Mouse (Mus musculus) thymus, postnatal 36 days (tissue): ENCODE data around the gene Arl3.

Source experiments
- DNase-seq, 2 experiments: peaks; one replicate each; pipeline ENCODE4 v3.0.0; 2022; ENCODE audit warnings: mixed read lengths in 2 of 2

Gene Arl3

DNA sequence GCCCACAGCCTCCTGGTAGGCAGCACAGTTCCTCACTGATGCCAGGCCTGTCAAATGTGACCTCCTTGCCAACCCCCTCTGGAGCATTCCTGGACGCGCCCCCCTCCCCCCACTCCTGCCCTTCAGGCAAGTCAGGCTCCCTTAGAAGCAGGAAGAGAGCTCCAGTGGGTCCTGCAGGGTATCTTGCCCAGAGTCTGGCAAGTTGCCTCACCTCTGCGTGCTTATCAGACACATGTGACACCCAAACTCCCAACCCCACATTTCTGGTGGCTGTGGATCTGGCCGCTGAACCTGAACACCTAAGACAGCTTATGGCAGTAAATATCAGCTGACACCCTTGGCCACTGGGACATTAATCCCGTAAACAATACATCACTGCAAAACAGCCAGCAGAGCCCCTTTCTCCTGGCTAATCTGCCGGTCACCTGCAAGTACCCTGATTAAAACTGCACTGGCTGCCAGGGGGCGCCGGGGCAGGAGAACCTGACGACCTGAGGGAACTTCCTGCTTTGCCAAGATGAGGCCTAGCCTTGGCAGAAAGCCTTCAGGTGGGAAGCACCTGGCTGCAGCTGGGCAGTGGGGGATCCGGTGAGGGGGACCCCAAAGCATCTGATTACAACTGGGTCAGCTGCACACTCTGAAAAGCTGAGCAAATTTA, 40.8 kb downstream of the Arl3 start:
- peak in 1 of 2 experiments; percentile 50 for DNase-seq

DNA sequence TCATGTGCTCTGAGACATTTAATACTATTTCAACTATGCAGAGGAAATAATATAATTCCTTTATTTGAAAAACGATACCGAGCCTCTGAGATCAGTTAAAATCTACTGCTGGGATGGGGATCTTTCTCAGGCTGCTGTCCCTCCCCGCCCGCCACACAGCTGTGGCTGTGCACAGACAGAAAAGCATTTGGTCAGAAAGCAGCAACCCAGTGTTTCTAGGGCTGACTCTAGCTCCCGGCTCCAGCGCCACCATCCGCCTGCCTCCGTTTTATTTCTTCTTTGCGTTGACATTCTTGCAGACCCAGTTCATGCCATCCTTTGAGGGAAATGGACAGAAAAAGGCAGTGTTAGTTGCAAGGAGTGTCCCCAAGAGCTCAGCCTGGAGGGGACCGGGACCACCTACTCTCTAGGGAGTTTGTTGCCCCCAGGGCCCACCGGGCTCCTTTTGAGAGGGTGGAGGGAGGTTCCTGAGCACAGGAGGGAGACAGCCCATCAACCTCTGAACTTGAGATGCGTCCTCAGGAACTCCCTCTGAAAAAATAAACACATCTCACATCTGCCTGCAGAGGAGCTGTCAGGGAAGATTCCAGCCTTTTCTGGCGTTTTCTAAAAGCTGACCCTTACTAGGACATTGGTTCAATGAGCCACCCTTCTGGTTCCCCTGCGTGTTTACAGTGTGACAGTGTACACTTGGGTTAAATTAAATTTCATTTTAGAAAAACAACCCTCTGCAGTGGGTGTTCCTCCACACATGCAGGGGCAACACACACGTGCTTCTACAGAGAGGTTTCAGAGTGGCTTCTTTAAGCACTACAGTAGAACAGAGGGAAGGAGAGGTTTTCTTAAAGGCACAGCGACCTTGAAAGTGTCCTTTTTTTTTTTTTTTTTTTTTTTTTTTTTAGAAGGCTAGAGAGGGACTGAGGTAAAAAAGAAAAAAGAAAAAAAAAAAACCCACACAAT, 41.6 kb downstream of the Arl3 start:
- no peak for DNase-seq

DNA sequence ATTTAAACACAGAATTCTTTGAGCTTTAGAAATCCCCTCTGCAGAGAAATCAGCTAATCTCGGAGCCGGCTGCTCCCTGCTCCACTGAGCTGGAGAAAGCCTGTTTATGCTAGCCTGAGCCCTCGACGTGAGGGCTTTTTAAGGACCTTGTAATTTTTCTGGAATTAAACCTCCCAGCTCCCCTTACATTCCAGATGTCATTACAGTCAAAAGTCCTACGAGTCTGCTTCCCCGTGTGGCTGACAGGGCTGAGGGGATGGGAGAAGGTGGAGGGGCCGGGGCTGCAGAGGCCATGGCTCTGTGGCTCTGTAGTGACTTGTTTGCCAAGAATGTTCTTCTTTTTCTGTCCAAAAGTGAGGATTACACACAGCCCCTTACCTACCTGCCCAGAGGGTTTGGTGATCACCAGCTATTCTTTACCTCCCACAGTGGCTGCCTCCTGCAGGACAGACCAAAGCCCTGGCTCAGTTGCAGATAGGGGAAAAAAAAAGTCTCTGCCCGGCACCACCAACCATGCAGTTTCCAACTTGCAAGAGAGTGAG, 42.5 kb downstream of the Arl3 start:
- DNase-seq, result no peak

DNA sequence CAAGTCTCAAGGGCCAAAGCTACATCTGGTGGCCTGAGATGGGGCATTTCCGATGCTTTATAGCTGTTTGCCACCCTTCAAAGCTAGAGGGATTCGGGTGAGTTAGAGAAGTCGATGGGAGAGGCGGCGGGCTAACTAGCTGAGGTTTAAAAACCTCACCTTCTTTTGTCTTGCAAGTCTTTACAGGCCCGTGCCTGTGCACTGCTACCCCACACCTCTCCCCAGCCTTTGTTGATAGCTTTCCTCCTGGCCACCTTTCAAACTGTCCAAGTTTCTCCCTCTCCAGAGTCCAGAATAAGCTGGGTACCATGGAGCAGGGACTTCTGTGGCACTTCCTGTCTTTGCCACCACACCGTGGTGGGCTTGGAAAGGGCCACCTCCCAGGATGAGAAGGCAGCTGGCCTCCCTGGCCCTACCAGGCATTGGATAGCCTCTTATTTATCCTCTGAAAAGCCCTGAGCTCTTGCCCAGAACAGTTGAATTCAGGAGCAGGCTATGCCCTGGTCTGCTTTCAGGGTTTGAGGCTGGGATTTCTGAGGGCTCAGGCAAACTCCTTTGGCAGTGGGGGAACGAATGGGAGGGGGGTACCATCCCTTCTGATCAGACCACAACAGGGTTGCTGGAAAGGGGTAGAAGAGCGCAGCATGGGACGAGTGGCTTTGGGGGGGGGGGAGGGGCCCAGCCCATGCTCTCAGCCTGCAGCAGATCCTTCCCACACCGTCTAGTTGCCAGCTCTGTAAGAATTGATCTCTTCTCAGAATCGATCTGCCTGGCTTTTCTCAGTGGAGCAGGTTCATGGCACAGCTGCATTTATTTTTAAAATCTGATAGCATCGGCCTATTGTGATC, 43.2 kb downstream of the Arl3 start:
- no peak for DNase-seq

DNA sequence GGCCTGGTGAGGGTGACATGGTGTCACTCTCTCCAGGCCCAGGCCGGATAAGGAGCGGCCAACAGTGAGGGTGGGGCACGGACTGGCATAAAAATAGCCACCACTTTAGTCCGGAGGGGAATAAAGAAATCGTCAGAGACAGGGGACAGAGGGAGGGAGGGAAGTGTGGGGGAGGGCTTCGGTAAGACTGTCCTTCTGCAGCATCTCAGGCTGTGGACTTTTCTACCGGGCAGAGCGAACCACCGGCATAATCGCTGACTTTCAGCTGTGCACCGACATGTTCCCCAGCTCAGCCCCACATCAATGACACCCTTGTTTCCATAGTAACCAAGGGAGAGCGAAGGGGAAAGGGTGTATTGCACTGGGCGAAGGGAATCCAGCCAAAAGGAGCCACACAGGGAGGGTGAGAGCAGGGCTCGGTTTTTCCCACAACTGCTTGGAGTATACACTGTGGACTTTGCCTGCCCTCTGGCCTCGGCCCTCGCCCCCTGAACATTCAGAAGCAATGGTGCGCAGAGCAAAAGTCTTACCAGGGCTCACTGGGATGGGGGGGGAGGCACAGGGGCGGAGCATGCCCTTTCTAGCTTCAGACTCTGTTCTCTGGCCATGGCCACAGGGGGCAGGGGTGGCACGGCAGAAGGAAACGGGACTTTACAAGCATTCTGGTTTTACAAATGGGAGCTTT, 44.3 kb downstream of the Arl3 start:
- DNase-seq, result peak; percentile 82 to 85

DNA sequence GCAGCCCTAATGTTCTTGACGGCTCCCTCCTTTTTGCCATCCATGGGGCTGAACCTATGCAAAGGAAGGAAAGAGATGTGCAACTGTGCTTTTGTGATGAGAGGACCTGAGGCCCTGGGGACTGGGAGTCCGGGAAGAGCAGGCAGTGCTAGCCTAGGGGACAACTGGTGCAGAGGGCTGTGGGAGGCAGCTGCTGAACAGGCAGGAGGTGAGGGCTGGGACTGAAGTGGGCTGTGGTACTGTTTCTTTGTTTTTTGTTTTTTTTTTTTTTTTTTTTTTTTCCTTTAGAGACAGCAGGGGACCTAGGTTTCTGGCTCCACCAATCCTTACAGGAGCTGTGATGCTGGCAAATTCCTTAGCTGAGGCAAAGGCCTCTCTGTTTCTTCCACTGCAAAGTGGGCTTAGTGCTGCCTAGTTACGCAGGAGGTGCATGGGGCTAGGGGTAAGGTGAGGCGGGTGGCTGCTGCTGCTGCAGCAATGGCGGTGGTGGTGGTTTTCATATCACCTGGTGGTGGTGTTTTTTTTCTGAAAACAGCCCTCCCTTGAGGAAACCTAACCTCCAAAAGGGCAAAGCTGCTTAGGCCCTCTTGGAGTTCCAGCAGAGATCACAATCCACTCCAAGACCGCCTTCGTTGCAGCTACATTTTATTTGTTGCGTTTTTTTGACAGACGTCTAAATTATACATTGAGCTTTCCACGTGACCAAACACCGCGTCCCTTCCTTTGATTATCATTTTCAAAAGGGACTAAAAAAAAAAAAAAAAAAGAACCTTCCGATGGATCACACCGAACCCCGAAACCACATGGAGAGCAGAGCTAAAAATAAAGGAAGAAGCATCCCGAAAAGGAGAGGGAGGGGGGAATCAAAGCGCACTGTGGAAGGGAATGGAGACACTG, 45.1 kb downstream of the Arl3 start:
- peak; percentile 54 to 61 for DNase-seq

DNA sequence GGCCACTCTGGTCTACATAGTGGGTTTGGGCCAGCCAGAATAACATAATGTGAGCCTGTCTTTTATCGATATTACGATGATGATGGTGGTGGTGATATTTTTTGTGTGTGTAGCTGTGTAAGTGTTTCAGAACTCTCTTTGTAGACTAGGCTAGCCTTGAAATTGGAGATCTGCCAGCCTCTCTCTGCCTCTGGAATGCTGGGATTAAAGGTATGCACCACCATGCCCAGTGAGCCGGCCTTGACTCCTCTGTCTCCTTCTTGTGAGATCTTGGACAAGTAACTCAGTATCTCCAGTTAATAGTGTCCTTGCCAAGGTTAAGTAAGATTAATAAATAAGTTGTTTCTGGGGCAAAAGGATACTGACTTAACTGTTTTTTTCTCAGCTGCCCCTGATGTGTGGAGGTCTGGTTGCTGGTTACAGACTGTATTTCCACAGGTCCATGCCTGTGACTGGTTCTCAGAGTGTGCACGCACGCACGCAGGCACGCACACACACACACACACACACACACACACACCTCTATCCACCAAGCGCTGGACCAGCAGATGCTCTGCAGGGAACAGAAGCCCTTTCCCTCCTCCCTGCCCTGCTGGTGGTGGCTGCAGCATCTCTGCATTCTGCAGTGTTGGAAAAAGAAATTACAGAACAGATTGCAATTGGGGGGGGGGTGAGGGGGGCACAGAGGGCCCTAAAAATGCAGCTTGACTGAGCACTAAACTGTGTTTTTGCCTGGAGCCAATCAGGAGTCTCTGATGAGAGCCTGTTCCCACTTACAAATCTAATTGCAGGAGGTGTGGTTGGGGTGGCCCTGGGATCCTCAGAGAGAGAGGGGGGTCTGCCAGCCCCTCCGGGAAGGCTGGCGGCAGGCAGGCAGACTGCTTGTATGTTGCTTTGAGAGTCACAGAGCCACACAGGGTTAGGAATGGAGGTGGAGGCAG, 47.0 kb downstream of the Arl3 start:
- DNase-seq, result no peak

DNA sequence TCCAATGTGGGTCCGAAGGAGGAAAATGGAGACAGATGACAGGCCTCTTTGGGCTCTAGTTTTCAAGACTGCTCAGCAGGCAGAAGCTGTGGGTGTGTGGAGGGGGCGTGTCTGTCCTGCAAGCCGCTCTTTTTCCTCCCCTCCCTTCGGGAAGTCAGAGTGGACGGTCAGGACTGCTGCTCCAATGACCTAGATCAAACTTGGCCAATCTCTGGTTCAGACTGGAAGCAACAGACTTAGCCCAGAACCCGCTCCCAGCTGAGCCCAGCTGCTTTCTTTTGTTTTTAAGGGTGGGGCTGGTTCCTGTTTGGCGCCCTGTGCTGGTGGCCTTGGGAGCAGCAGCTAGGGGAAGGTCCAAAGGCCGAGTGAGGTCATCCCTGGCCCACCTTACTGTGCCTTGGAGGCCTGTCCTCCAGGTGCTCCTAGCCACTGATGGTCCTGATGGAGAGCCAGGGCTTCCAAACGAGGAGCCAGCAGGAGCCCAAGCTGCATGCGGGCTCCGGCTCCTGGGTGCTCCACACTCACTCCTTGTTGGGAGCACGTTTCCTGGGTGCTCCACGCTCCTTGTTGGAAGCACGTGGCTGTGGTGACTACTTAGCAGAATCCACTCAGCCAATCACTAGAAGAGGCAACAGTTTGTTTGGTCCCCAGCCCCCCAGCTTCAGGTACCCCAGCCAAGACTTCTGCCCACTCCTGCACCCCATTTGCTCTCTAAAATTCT, 48.2 kb downstream of the Arl3 start:
- peak in 1 of 2 experiments; percentile 32 for DNase-seq

DNA sequence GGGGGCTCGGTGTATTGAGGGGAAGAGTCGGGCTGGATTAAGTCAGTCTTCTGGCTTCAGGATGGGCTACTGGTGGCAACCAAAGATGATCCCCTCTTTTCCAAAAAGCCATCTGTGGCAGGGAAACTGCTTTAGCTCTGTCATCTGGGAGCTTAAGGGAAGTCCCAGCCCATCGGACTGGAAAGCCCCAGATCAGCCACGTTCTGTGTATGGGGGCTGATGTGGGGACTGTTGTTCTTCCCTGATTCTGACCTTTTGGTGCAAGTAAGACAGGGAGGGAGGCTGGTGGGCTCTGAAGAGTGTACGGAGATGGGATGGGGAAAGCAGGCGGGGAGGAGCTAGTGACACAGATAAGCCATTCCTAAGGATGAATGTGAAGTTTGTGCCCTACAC, 48.9 kb downstream of the Arl3 start:
- peak in 1 of 2 experiments; percentile 15 for DNase-seq

DNA sequence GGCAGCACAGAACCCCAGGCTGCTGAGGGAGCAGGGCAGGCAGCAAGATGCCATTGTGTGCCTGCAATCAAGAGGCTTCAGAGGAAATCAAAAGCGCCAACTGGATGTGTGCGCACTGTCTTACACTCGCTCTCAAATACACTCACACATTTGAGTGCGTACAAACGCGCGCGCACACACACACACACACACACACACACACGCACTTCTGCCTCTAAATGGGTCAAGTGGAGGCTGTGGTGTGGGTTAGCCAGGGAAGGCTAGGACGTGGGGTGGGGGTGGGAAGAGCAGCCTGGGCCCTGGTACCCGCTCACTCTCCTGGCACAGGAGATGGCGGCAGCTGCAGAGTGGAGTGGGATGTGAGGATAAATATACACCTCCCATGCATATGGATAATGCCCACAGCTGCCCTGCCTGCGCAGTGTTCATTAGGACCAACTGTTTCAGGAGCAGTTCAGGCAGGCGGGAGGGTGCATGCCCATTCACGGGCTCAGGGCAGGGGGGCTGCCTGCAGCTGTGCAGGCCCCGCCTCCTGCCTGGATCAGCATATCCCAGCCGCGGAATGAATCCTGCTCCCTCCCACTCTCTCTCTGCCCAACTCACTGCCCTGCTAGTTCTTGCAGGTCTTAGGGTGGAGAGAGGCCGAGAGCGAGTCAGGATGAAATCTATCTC, 49.4 kb downstream of the Arl3 start:
- peak in 1 of 2 experiments; percentile 59 for DNase-seq

DNA sequence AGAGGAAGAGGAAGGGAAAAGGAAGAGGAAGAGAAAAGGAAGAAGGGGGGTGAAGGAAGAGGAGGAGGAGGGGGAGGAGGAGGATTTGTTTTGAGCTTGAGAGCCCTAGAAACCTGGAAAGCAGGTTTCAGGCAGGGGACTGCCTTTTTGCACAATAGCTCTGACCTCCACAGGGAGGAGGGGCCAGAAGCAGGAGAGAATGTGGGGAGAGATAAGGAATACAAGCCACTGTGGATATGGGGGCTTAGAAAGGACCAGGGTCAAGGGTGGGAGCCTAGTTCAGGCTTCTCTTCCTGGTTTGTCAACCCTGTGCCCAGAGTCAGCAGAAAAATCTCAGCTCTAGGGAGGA, 49.9 kb downstream of the Arl3 start:
- DNase-seq, result no peak

DNA sequence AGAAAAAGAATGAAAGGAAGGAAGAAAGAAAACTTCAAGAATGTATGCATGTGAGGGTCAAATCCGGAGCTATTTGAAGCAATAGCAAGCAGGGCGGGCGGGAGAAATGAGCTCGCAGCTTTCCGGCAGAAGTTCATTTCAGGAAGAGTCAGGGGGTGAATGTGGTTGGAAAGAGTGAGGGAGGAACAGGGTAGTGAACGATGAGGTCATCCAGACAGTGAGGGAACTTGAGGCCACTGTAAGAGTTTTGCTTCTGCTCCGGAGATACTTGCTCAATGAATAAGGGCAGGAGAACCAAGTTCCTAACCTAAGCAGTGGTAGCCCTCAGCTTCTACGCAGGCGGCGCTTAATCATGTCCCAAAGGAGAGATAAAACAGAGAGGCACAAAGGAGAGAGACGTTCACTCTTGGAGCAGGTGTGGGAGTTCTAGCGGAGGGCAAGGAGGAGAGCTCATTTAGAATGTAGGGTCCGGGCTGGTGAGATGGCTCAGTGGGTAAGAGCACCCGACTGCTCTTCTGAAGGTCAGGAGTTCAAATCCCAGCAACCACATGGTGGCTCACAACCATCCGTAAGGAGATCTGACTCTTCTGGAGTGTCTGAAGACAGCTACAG, 50.5 kb downstream of the Arl3 start:
- DNase-seq, result peak in 1 of 2 experiments; percentile 8

DNA sequence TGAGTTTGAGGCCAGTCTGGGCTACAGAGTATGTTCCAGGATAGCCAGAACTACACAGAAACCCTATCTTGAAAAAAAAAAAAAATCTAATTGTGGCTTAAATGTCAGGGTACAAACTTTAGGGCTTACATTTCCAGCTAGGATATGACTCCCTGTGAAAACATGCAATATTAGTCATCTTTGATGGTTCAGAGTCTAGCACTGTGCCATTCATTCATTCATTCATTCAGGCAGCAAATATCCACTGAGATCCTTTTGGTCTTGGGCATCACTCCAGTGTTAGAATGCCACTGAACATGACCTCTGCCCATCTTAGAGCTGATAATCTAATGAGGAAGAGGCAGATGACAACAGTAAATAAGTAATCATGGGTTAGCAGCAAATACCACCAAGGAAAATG, 51.3 kb downstream of the Arl3 start:
- DNase-seq, result no peak

DNA sequence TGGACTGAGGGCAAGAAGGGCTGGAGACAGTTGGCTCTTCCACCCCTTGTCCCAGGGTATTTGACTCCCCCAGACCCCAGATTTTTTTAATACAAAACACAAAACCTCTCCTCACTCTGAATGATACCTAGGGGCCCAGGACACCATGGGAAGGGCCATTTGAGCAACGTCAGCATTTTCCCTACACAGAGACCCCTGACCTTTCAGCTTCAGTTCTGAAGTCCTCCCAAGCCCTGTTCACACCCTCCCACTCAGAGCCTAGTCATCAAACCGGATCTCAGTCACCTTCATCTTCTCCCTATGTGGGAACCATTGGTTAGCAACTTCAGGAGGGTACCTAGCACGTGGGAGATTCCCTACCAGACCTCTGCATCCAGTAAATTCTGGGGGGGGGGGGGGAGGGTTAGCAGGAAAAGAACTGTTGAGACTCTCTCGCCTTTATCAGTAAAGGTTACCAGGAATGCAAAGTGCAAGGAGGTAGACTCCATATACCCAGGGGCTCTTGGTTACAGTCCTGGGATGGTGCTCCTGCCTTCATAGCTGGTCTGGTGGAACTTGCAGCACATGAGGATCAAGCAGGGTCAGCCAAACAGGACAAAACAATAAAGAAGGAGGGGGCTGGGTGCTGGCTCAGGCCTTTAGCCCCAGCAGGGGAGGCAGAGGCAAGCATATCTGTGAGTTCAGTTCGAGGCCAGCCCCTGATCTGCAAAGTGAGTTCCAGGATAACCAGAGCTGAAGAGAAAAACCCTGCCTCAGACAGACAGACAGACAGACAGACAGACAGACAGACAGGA, 54.0 kb downstream of the Arl3 start:
- no peak for DNase-seq

DNA sequence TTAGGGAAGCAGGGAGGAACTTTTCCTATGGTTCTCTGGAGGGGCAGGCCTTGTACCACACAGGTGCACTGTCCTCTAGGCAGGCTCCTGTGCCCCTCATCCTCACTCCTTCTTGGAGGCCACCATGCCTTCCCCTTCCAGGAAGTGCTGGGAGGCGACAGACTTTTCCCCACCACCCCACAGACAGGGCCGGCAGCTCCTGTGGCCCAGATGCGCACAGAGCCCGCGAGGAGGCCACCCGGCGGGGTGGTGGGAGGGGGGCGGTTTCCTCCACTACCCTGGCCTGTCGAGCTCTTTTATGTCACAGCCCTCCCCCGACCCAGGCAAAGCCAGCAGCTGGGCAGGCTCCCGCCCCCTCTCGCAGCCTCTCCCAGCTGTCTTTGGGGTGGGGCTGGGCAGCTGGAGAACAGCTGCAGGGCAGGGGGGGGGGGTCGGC, 54.6 kb downstream of the Arl3 start:
- DNase-seq, result peak; percentile 84 to 92

DNA sequence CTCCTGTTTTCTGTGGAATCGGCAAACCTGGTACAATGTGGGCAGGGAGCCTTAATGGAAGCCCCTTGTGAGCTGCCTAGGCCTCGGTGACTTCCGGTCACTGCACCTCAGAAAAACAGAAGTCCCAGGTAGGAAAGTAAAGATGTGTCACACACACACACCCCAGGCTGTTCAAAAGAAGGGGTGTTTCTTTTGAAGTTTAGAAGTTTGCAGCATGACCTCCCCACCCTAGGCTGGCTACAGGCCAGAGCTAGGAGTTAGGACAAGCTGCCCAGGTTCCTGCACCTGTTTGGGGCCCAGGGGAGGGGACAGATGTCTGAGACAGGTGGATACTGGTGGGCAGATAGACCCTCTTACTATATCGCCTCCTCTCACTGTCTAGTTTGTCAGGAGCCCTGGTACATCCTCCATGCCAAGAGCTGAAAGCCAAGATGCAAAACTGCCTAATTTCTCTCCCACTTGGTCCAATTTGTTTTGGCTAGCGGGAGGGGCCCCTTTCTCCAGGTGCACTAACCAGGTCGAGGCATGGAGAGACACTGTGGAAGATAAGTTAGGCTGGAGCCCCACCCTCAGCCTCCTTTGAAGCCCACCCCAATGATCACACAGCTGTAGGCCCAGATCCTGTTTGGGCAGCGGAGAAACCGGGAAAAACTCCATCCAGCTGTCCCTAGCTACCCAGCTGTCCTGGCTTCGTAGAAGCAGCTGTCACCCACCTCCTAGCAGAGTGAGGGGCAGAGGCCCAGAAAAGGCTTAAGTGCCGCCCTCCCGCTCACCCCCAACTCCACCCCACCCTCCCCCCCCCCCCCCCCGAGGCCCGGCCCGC, 55.3 kb downstream of the Arl3 start:
- DNase-seq, result peak in 1 of 2 experiments; percentile 53
